Mouse (Mus musculus) forebrain, embryonic 16.5 days (tissue): Measurements from ENCODE around the gene Ylpm1. TPM values are rescaled to one million over a fixed set of nuclear protein-coding genes. Genes with fewer than 3 reads are reported as not detected.

ENCODE experiments used
- ATAC-seq: fragments of 200-750 bp; cut with Nextera tagmentation; 2 replicates; pipeline ENCODE4 v1.8.0; 2017; ENCODE audit warnings: mild to moderate bottlenecking, moderate library complexity
- H3K27ac ChIP-seq: fragments of 300-500 bp; sonication (generic); 2 replicates; pipeline ENCODE4 v1.5.1; 2014; ENCODE audit warnings: low read length, control low read depth
- H3K27me3 ChIP-seq: fragments of 300-500 bp; sonication (generic); replicated peaks from 2 replicates; pipeline ENCODE4 v1.6.1; 2014; ENCODE audit warnings: low read length; ENCODE audit not compliant: control insufficient read depth, insufficient read depth
- H3K36me3 ChIP-seq: fragments of 300-500 bp; sonication (generic); 2 replicates; pipeline ENCODE4 v1.6.1; 2014; ENCODE audit not compliant: control insufficient read depth, insufficient read depth
- H3K4me1 ChIP-seq: fragments of 300-500 bp; sonication (generic); replicated peaks from 2 replicates; pipeline ENCODE4 v1.6.1; 2014; ENCODE audit warnings: low read length; ENCODE audit not compliant: control insufficient read depth, insufficient read depth
- H3K4me2 ChIP-seq: fragments of 300-500 bp; sonication (generic); 2 replicates; pipeline ENCODE4 v1.6.1; 2014; ENCODE audit warnings: mild to moderate bottlenecking, low read length, control low read depth
- H3K4me3 ChIP-seq: fragments of 300-500 bp; sonication (generic); replicated peaks from 2 replicates; pipeline ENCODE4 v1.5.1; 2014; ENCODE audit warnings: mild to moderate bottlenecking, low read length, control low read depth
- H3K9ac ChIP-seq: fragments of 300-500 bp; sonication (generic); replicated peaks from 2 replicates; pipeline ENCODE4 v1.6.1; 2014; ENCODE audit warnings: low read depth, low read length, control low read depth
- H3K9me3 ChIP-seq: fragments of 300-500 bp; sonication (generic); 2 replicates; pipeline ENCODE4 v1.6.1; 2016; ENCODE audit warnings: low read length; ENCODE audit not compliant: control insufficient read depth
- WGBS: fragments of 180-500 bp; shearing (Covaris S2); extraction: QIAGEN DNeasy Blood & Tissue Kit; methylation state at CpG from one replicate; pipeline ENCODE4 v1.1.7; 2014; 5-methylcytosine and 5-hydroxymethylcytosine counted together
- polyA plus RNA-seq: library from polyadenylated mRNA; unstranded; fragments of >200 nt; fragmentation: Nextera tagmentation; extraction: Ambion mirVana; gene quantifications from 2 replicates; pipeline ENCODE4 v1.2.1, GENCODE M21; 2015

The Ylpm1 gene
- polyA plus RNA-seq, 1 experiment from 2014 or later: 43.8 TPM

DNA sequence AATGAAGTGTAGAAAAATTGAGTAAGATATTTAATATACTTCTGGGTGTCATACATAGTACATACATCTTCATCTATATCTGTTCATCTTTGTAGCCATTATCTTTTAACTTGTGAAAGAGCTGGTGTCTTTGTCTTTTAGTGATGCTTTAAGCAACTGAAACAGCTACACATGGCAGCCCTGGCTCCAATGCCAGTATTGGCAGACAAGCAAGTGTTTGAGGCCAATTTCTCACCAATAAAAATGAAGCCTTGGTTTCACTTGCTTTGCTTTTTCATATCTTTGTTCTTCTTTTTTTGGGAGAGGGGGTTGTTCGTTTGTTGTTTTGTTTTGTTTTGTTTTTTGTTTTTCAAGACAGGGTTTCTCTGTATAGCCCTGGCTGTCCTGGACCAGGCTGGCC lies 10.1 kb downstream of the Ylpm1 start:
- H3K36me3 ChIP-seq: peaks cover 2% of the 10 kb centered on the region; the same call in 1 of the 2 replicates
- H3K4me1 ChIP-seq: 0 out of 2 replicates have a peak, but pooled peaks cover 2% of the 10 kb centered on the region
- 89% methylated on average over 1 of the region's 1 CpGs for WGBS
- H3K4me3 ChIP-seq: no peak overlapping the region
- H3K9me3 ChIP-seq: no peaks in the 10 kb centered on the region
- no peak overlapping the region for H3K9ac ChIP-seq
- no peak for ATAC-seq
- no peak overlapping the region for H3K27ac ChIP-seq
- no peaks in the 10 kb centered on the region for H3K27me3 ChIP-seq
- no peak overlapping the region for H3K4me2 ChIP-seq

DNA sequence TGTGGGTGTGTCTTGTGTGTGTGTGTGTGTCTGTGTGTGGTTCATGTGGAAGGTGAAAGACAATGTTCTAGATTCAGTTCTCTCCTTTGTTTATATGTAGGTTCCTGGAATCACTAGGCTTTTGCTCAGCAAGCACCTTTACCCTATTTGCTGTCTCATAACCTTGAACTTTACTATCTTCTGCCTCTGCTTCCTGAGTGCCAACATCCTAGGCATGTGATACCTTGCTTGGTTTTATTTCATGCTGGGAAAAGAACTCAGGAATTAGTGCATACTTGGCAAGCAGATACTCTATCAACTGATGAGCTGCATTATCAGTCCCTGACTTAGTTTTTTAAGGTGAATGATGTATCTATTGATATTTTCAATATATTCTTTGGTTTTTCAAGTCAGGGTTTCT lies 10.9 kb downstream of the Ylpm1 start:
- Histone ChIP-seq H3K27ac (no peak overlapping the region), H3K4me2 (no peak overlapping the region), H3K4me3 (no peak overlapping the region), H3K4me1 (0 out of 2 replicates have a peak, but pooled peaks cover 2% of the 10 kb centered on the region), H3K9me3 (no peaks in the 10 kb centered on the region; the same call in 1 of the 2 replicates), H3K36me3 (peaks cover 2% of the 10 kb centered on the region; the same call in 1 of the 2 replicates), H3K9ac (no peak overlapping the region), H3K27me3 (no peaks in the 10 kb centered on the region)
- ATAC-seq: no peak

DNA sequence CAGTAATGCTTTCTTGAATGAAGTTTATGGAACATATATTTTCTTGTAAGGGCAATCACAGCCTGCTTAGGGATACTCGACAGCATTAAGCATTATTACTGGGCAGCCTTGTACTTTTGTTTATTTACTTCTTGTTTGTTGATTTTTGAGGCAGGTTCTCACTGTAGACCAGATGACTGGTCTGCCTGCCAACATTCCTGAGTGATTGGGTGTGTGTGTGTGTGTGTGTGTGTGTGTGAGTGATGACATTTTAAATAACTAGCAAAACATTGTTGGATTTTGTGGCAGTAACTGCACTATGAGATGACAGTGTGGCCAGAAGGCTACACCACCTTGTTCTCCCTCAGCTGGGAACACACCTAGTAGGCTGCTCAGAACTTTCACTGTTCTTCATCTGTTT lies 13.7 kb downstream of the Ylpm1 start:
- no peak overlapping the region for H3K9ac ChIP-seq
- 88% methylated on average over 1 of the region's 1 CpGs for WGBS
- H3K4me2 ChIP-seq: no peak overlapping the region
- no peak overlapping the region for H3K4me3 ChIP-seq
- H3K36me3 ChIP-seq: peaks cover 12% of the 10 kb centered on the region; the same call in 1 of the 2 replicates
- no peak overlapping the region for H3K27ac ChIP-seq
- no peak for ATAC-seq
- H3K9me3 ChIP-seq: no peaks in the 10 kb centered on the region; the same call in 1 of the 2 replicates
- 0 out of 2 replicates have a peak, but pooled peaks cover 2% of the 10 kb centered on the region for H3K4me1 ChIP-seq
- H3K27me3 ChIP-seq: no peaks in the 10 kb centered on the region

DNA sequence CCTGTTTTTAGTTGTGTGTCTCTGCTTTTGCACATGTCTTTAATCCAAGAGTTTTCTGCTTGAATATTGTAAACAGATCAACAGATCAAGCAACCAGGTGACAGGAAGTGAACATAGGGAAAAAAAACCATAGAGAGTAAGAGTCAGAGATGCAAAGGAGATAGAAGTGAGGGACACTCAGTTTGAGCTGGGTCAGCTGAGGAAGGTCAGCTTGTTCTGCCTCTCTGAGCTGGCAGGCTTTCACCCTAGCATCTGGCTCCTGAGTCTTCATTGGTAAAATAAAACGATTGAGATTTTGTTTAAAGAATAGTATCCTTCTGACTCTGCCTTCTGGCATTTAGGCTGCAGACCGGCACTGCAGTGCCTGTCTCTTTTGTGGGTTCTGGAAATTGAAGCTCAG lies 14.4 kb downstream of the Ylpm1 start:
- 88% methylated on average over 2 of the region's 2 CpGs for WGBS
- H3K9ac ChIP-seq: no peak overlapping the region
- no peak overlapping the region for H3K4me2 ChIP-seq
- H3K27me3 ChIP-seq: no peaks in the 10 kb centered on the region
- no peaks in the 10 kb centered on the region; the same call in 1 of the 2 replicates for H3K9me3 ChIP-seq
- no peak overlapping the region for H3K27ac ChIP-seq
- no peak overlapping the region for H3K4me3 ChIP-seq
- ATAC-seq: no peak
- H3K36me3 ChIP-seq: peaks cover 17% of the 10 kb centered on the region
- H3K4me1 ChIP-seq: 0 out of 2 replicates have a peak, but pooled peaks cover 2% of the 10 kb centered on the region

DNA sequence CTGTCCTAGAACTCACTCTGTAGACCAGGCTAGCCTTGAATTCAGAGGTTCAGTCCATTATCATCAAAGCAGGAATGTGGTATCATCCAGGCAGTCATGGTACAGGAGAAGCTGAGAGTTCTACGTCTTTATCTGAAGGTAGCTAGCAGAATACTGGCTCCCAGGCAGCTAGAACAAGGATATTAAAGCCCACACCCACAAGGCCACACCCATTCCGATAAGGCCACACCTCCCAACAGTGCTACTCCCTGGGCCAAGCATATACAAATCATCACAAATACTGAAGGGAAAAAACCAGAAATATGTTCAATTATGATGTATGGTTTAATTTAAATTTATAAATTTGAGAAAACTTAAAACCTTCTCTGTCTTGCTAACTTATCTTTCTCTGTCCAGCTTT lies 16.1 kb downstream of the Ylpm1 start:
- 94% methylated on average over 2 of the region's 2 CpGs for WGBS
- no peaks in the 10 kb centered on the region; the same call in 1 of the 2 replicates for H3K9me3 ChIP-seq
- no peak overlapping the region for H3K4me2 ChIP-seq
- no peaks in the 10 kb centered on the region for H3K27me3 ChIP-seq
- H3K36me3 ChIP-seq: peaks cover 19% of the 10 kb centered on the region
- ATAC-seq: no peak
- no peak overlapping the region for H3K9ac ChIP-seq
- H3K4me1 ChIP-seq: no peaks in the 10 kb centered on the region
- no peak overlapping the region for H3K4me3 ChIP-seq
- no peak overlapping the region for H3K27ac ChIP-seq

DNA sequence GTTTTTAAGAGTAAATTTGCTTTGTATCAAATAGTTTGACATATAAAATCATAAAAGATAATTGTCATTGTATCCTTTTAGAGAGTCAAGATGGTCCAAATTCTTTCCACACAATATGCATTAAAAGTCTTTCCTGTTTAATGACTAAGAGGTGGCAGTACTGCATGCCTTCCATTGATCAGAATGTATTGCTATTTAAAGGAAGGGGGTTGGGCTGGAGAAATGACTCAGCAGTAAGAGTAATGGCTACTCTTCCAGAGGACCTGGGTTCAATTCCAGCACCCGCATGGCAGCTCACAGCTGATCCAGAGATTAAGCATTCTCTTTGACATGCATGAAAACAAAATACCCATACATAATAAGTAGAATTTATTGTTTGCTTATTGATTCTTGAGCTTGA lies 25.9 kb downstream of the Ylpm1 start:
- H3K36me3 ChIP-seq: no peaks in the 10 kb centered on the region
- no peak overlapping the region for H3K4me2 ChIP-seq
- no peak for ATAC-seq
- no peak overlapping the region for H3K9ac ChIP-seq
- no peaks in the 10 kb centered on the region for H3K4me1 ChIP-seq
- 96% methylated on average over 1 of the region's 1 CpGs for WGBS
- no peaks in the 10 kb centered on the region for H3K9me3 ChIP-seq
- H3K4me3 ChIP-seq: no peak overlapping the region
- no peaks in the 10 kb centered on the region for H3K27me3 ChIP-seq
- H3K27ac ChIP-seq: no peak overlapping the region

DNA sequence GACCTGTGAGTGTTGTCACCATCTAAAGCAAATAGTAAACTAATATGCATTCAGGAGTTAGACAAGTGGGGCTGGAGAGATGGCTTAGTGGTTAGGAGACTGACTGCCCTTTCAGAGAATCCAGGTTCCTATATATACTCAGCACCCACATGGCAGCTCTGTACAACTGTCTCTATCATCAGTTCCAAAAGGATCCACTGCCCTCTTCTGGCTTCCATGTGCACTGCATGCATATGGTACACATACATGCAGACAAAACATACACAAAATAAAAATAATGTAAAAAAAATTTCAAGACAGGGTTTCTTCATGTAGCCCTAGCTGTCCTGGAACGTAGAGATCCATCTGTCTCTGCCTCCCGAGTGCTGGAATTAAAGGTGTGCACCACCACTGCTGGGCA lies 36.6 kb downstream of the Ylpm1 start:
- H3K4me2 ChIP-seq: no peak overlapping the region

DNA sequence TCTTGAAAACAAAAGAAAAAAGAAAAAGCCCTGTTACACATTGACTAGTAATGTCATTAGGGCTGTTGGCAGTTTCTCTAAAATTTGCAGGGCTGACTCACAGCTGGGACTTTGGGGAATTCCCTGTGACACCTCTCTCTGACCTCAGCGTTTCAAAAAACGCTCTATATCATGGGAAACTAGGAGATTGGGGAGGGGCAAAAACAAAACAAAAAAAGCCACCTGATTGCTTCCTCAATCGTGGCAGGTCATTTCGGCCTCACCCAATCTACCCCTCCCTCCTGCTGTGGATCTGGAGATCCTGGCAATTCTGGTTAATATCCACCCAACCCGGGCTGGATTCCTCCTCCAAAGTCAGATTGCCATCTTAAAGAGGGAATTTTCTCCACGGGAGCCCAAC lies 55.1 kb downstream of the Ylpm1 start:
- Histone ChIP-seq H3K9me3 (no peaks in the 10 kb centered on the region), H3K27me3 (no peaks in the 10 kb centered on the region), H3K36me3 (peaks cover 29% of the 10 kb centered on the region), H3K27ac (no peak overlapping the region), H3K4me1 (no peaks in the 10 kb centered on the region), H3K4me3 (no peak overlapping the region), H3K4me2 (no peak overlapping the region), H3K9ac (no peak overlapping the region)
- WGBS: 88% methylated on average over 6 of the region's 6 CpGs
- no peak for ATAC-seq

More for the DNA sequence above, 36.6 kb downstream of the Ylpm1 start:
- H3K27me3 ChIP-seq: no peaks in the 10 kb centered on the region
- no peak overlapping the region for H3K27ac ChIP-seq
- ATAC-seq: no peak
- H3K4me3 ChIP-seq: no peak overlapping the region
- no peaks in the 10 kb centered on the region for H3K9me3 ChIP-seq
- no peaks in the 10 kb centered on the region for H3K4me1 ChIP-seq
- no peak overlapping the region for H3K9ac ChIP-seq
- peaks cover 23% of the 10 kb centered on the region for H3K36me3 ChIP-seq
- 99% methylated on average over 2 of the region's 2 CpGs for WGBS

DNA sequence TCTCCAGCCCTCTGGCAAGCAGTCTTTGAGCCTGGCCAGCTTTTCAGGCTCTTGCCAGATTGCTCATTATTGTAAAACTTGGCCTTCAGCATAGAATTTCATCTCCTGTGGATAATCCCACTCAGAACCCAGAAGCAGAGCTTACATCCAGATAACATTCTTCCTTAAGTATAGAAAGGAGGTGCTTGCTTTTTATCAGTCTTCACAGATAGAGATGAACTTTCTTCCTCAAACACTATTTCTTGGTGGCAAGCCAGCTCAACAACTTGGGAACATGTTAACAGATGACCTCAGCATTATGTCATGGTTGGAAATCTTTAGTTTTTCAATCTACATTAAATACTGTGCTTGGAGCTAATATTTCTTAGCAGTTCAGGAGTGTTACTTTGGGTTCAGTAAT lies 74.9 kb downstream of the Ylpm1 start:
- no peaks in the 10 kb centered on the region for H3K9me3 ChIP-seq
- no peak overlapping the region for H3K27ac ChIP-seq
- H3K4me2 ChIP-seq: no peak overlapping the region
- peaks cover 18% of the 10 kb centered on the region for H3K36me3 ChIP-seq
- no peaks in the 10 kb centered on the region; the same call in 1 of the 2 replicates for H3K4me1 ChIP-seq
- ATAC-seq: no peak
- no peaks in the 10 kb centered on the region for H3K27me3 ChIP-seq
- H3K4me3 ChIP-seq: no peak overlapping the region
- no peak overlapping the region for H3K9ac ChIP-seq

DNA sequence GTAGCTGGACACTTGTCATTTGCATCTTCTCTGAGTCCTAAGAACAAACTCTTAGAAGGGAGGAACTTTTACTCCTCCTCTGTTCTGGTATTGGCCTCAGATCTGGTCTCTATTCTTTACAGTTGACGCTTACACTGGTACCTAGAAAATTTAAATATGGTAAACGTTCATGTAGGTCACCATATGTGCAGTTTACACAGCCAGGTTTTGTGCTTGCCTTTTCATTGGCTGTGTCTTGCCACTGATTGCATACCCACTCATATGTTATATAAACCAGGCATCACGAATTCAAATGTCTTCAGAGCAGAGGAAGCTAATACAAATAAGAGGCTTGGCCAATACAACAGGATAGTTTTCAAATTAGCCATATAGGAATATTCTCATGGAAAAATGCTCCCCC lies 81.0 kb downstream of the Ylpm1 start:
- Histone ChIP-seq H3K27me3 (no peaks in the 10 kb centered on the region), H3K9ac (no peak overlapping the region), H3K4me2 (no peak overlapping the region), H3K9me3 (no peaks in the 10 kb centered on the region), H3K4me1 (no peaks in the 10 kb centered on the region), H3K4me3 (no peak overlapping the region), H3K36me3 (peaks cover 5% of the 10 kb centered on the region; the same call in 1 of the 2 replicates), H3K27ac (no peak overlapping the region)
- 78% methylated on average over 3 of the region's 3 CpGs for WGBS
- no peak for ATAC-seq
